Mouse (Mus musculus) ES-E14 (cell line): ENCODE results near the gene Cav3. TPM values are rescaled to one million over a fixed set of nuclear protein-coding genes. Genes with fewer than 3 reads are reported as not detected.

Experiments used
- DNase-seq: peaks from one replicate; pipeline ENCODE4 v3.0.0-alpha.2; 2013; ENCODE audit warnings: low read depth, low spot score
- H3K27ac ChIP-seq: 2 replicates; pipeline ENCODE4 v1.5.1; 2012; ENCODE audit warnings: low read depth, mild to moderate bottlenecking, low read length, moderate library complexity, mixed read lengths; ENCODE audit not compliant: poor library complexity, insufficient read depth, severe bottlenecking
- H3K36me3 ChIP-seq: 2 replicates; pipeline ENCODE4 v1.6.1; 2012; ENCODE audit warnings: mild to moderate bottlenecking, low read length, moderate library complexity, mixed read lengths; ENCODE audit not compliant: control insufficient read depth, poor library complexity, insufficient read depth, severe bottlenecking
- H3K4me1 ChIP-seq, 2 experiments: fragments of 150-350 bp in 1 of 2; sonication (generic) in 1 of 2; 2 replicates each; pipeline ENCODE4 v1.6.1; 2012; ENCODE audit warnings: low read length in 2 of 2, mild to moderate bottlenecking in 1 of 2, mixed read lengths in 1 of 2; ENCODE audit not compliant: control insufficient read depth in 2 of 2, insufficient read depth in 2 of 2, poor library complexity in 1 of 2
- H3K4me3 ChIP-seq, 2 experiments: fragments of 150-350 bp in 1 of 2; sonication (generic) in 1 of 2; 2 replicates each; pipeline ENCODE4 v1.5.1; 2012; ENCODE audit warnings: low read length in 2 of 2, low read depth in 1 of 2, mild to moderate bottlenecking in 1 of 2, mixed read lengths in 1 of 2; ENCODE audit not compliant: insufficient read depth in 1 of 2, poor library complexity in 1 of 2, severe bottlenecking in 1 of 2
- H3K9ac ChIP-seq: 2 replicates; pipeline ENCODE4 v1.6.1; 2012; ENCODE audit warnings: low read depth, mild to moderate bottlenecking, low read length, mixed read lengths; ENCODE audit not compliant: poor library complexity, insufficient read depth, severe bottlenecking
- H3K9me3 ChIP-seq: fragments of 150-350 bp; sonication (generic); 2 replicates; pipeline ENCODE4 v1.6.1; 2012; ENCODE audit warnings: low read depth, mild to moderate bottlenecking, low read length; ENCODE audit not compliant: control insufficient read depth, insufficient read depth
- CHD2 ChIP-seq: IDR thresholded peaks from 2 replicates; pipeline ENCODE4 v1.6.1; 2014; ENCODE audit warnings: mild to moderate bottlenecking, low read depth, low read length, inconsistent platforms
- HCFC1 ChIP-seq: IDR thresholded peaks from 2 replicates; pipeline ENCODE4 v1.6.1; 2012; ENCODE audit warnings: low read length, inconsistent platforms, borderline replicate concordance; ENCODE audit not compliant: insufficient read depth
- MAFK ChIP-seq: IDR thresholded peaks from 2 replicates; pipeline ENCODE4 v1.6.1; 2014; ENCODE audit warnings: mild to moderate bottlenecking, low read depth, low read length, inconsistent platforms; ENCODE audit not compliant: insufficient read depth
- ZC3H11A ChIP-seq: IDR thresholded peaks from 2 replicates; pipeline ENCODE4 v1.6.1; 2012; ENCODE audit warnings: low read depth, mild to moderate bottlenecking, inconsistent platforms, low read length, borderline replicate concordance
- ZNF384 ChIP-seq: IDR thresholded peaks from 2 replicates; pipeline ENCODE4 v1.6.1; 2012; ENCODE audit warnings: low read depth, low read length, inconsistent platforms
- in situ Hi-C, 2 experiments: fragments of 600-800 bp; cut with MboI; formaldehyde crosslinking; loops; one replicate each; pipeline ENCODE4 v1.15.1; 2025; ENCODE audit warnings: low sequenced_read_pairs in 2 of 2, inconsistent platforms in 1 of 2; ENCODE audit not compliant: unreplicated experiment in 2 of 2
- total RNA-seq: library from RNA; depleted of rRNA; stranded (reverse); fragments of 300-350 nt; gene quantifications from 2 replicates; pipeline ENCODE4 v1.2.3, GENCODE M21; 2012

Cav3 gene
- total RNA-seq, 1 experiment = not detected

- in situ Hi-C loops = no loop called here
- TF ChIP-seq HCFC1 (no peak), ZNF384 (no peak), MAFK (no peak), ZC3H11A (no peak), CHD2 (no peak)
- Histone ChIP-seq H3K9ac (no peak overlapping the region), H3K36me3 (no peaks in the 10 kb centered on the region), H3K27ac (no peak overlapping the region), H3K9me3 (no peaks in the 10 kb centered on the region), H3K4me3 (no peak overlapping the region), H3K4me1 (no peaks in the 10 kb centered on the region)
- DNase-seq = no peak
Observed at GRCm38 (mm10) chr6:112499456-112499855, 40.2 kb downstream of the Cav3 start.

GRCm38 (mm10) chr6:112501156-112501555, 41.9 kb downstream of the Cav3 start:
- no peaks in the 10 kb centered on the region for H3K4me1 ChIP-seq
- in situ Hi-C loops = no loop called here
- no peak overlapping the region for H3K9ac ChIP-seq
- H3K4me3 ChIP-seq = no peak overlapping the region
- no peaks in the 10 kb centered on the region for H3K36me3 ChIP-seq
- no peaks in the 10 kb centered on the region for H3K9me3 ChIP-seq
- DNase-seq = no peak
- TF ChIP-seq ZNF384 (no peak), CHD2 (no peak), HCFC1 (no peak), ZC3H11A (no peak), MAFK (no peak)
- H3K27ac ChIP-seq = no peak overlapping the region

DNA sequence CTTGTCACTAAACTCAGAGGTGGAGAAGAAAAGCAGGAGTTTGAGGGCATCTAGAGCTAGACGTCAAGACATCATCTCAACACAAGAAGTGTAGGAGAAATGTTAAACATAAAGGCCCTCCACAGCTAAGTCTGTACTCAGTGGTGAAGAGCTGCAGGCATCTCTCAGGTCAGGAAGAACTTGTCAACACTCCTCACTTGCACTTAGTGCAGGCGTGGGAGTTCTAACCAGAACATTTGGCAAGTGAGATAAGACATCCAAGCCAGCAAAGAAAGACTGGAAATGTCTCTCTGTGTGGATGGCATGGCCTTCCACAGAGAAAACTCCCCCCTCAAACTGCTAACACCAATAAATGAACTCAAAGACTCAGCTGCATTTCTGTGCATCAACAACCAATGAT, 48.3 kb downstream of the Cav3 start:
- no peaks in the 10 kb centered on the region for H3K9me3 ChIP-seq
- no peak overlapping the region for H3K9ac ChIP-seq
- in situ Hi-C loops = no loop called here
- H3K4me3 ChIP-seq = no peak overlapping the region
- H3K4me1 ChIP-seq = no peaks in the 10 kb centered on the region
- no peak overlapping the region for H3K27ac ChIP-seq
- no peak for TF ChIP-seq MAFK
- TF ChIP-seq CHD2 = no peak
- TF ChIP-seq ZNF384 = no peak
- no peak for TF ChIP-seq ZC3H11A
- TF ChIP-seq HCFC1 = no peak
- DNase-seq = no peak
- H3K36me3 ChIP-seq = no peaks in the 10 kb centered on the region

GRCm38 (mm10) chr6:112509590-112510131, 50.4 kb downstream of the Cav3 start:
- Histone ChIP-seq H3K27ac (no peak overlapping the region), H3K9me3 (no peaks in the 10 kb centered on the region), H3K36me3 (no peaks in the 10 kb centered on the region), H3K4me3 (no peak overlapping the region), H3K9ac (no peak overlapping the region), H3K4me1 (no peaks in the 10 kb centered on the region)
- DNase-seq = no peak
- in situ Hi-C loops = no loop called here
- no peak for TF ChIP-seq HCFC1
- no peak for TF ChIP-seq MAFK
- no peak for TF ChIP-seq ZNF384
- no peak for TF ChIP-seq CHD2
- TF ChIP-seq ZC3H11A = no peak

- H3K9ac ChIP-seq = no peak overlapping the region
- no peaks in the 10 kb centered on the region for H3K9me3 ChIP-seq
- no peaks in the 10 kb centered on the region for H3K4me1 ChIP-seq
- TF ChIP-seq ZNF384 (no peak), HCFC1 (no peak), MAFK (no peak), ZC3H11A (no peak), CHD2 (no peak)
- no peaks in the 10 kb centered on the region for H3K36me3 ChIP-seq
- H3K27ac ChIP-seq = no peak overlapping the region
- in situ Hi-C loops = no loop called here
- DNase-seq = no peak
- H3K4me3 ChIP-seq = no peak overlapping the region
Observed at GRCm38 (mm10) chr6:112510346-112510745, 51.0 kb downstream of the Cav3 start.
